15 mouse cellular contexts compared by ENCODE assay signal in the genomic region with DNA sequence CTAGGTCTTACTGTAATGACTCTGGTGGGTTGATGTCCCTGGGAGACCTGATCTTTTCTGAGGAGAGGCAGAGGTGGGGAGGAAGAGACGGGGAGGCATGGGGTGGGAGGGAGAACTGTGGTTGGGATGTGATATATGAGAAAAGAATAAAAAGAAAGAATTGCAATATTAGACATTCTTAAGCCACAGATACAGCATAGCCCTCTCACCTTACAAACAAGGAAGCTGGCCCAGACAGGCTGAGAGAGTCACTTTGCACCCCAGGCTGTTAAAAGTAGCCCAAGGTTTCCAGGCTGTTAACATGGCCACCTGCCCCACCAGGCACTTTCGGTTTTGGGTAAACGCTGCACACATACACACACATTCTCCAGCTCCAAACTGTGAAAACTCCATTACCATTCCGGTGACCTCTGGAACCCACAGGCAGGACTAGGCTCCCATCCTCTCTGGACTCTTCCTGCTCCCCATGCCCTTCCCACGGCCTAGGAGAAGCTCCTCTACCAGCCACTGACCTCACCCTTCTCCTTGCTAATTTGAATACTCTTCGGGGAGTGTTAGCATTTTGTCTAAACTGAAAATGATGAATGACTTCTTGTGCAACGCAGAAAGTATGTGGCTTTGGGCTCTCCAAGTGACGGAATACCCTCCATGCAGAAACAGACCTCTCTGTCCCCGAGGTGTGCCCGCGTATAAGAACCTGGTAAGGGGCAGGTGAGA.
A peak's percentile ranks its signal among the peaks of the same experiment; 100 is the strongest.
DNase-seq lines count a peak whose midpoint lies in the region; ATAC-seq and TF ChIP-seq lines count a peak whose summit lies in the region.
"Had no signal": no experiment of that assay in that cellular context is flagged by ENCODE, and none has a peak within 500 bp of the region (broad histone marks: within the 10 kb centered on the region; RNA-seq: fewer than 3 reads in every experiment).

No protein-coding gene starts in this region.

- H3K4me1 ChIP-seq in kidney, embryonic 16.5 days (ENCODE audit: insufficient read depth, low read length) = peaks cover 44% of the 10 kb centered on the region
- H3K4me1 ChIP-seq in bone marrow, adult 2 months (ENCODE audit: control insufficient read depth, insufficient read depth, low read length) = peaks cover 3% of the 10 kb centered on the region; the same call in 1 of the 2 replicates
- H3K4me1 ChIP-seq: heart, embryonic 12.5 days had no signal

- 52% methylated on average over 11 of the region's 11 CpGs for WGBS in kidney, embryonic 16.5 days
- WGBS in bone marrow, adult 2 months = 16% methylated on average over 11 of the region's 11 CpGs

- no peak for ATAC-seq in kidney, embryonic 16.5 days (ENCODE audit: low FRiP score, low TSS enrichment)
- peak; percentile 78 for ATAC-seq in megakaryocyte progenitor cell, adult 5-6 weeks (replicated peaks; ENCODE audit: poor library complexity)

- no peak overlapping the region for H3K4me3 ChIP-seq in kidney, embryonic 16.5 days (ENCODE audit: low read length)
- peak overlapping the region; percentile 56 for H3K4me3 ChIP-seq in bone marrow, adult 2 months (replicated peaks; ENCODE audit: control insufficient read depth, low read depth, low read length)
- H3K4me3 ChIP-seq: heart, embryonic 12.5 days; neural tube, embryonic 13.5 days had no signal

- no peaks in the 10 kb centered on the region for H3K27me3 ChIP-seq in kidney, embryonic 16.5 days (ENCODE audit: insufficient read depth, low read length)
- H3K27me3 ChIP-seq: heart, embryonic 12.5 days had no signal

- TF ChIP-seq CTCF in bone marrow, adult 2 months (IDR thresholded peaks at IDR 0.05; ENCODE audit: control insufficient read depth, insufficient read depth, low read length) = no peak

- intact Hi-C loops in heart, postnatal 14 days (cut with DNase I) = no loop called here

- no peaks in the 10 kb centered on the region for H3K9me3 ChIP-seq in kidney, embryonic 16.5 days (ENCODE audit: low read length)
- H3K9me3 ChIP-seq: heart, embryonic 12.5 days; neural tube, embryonic 13.5 days had no signal

- no peak for TF ChIP-seq POLR2A in bone marrow, adult 2 months (IDR thresholded peaks at IDR 0.05; ENCODE audit: borderline replicate concordance, control insufficient read depth, low read depth, low read length)

- DNase-seq in kidney, postnatal 14 days = no peak
- peak; percentile 64 for DNase-seq in 416B (ENCODE audit: low read depth)
- DNase-seq in right cerebral cortex, adult 18-20 months = no peak
- no peak for DNase-seq in heart, postnatal 14 days
- no peak for DNase-seq in right cerebral cortex, postnatal 14 days
- DNase-seq: embryo, embryonic 11 days; left cerebral cortex, postnatal 4 days; right cerebral cortex, postnatal 25 days; thymus, adult 18-20 months had no signal

- H3K27ac ChIP-seq in kidney, embryonic 16.5 days (ENCODE audit: low read length) = peak overlapping the region; percentile 29
- peak overlapping the region; percentile 82 for H3K27ac ChIP-seq in bone marrow, adult 2 months (ENCODE audit: control insufficient read depth, insufficient read depth, low read depth, low read length, poor library complexity)
- H3K27ac ChIP-seq: hindbrain, embryonic 14.5 days; neural tube, embryonic 13.5 days had no signal

- no peaks in the 10 kb centered on the region for H3K36me3 ChIP-seq in kidney, embryonic 16.5 days (ENCODE audit: insufficient read depth, low read length)
- H3K36me3 ChIP-seq: heart, embryonic 12.5 days; neural tube, embryonic 13.5 days had no signal

- H3K4me2 ChIP-seq in kidney, embryonic 16.5 days (replicated peaks; ENCODE audit: low read depth, low read length) = no peak overlapping the region
- H3K4me2 ChIP-seq: heart, embryonic 12.5 days; hindbrain, embryonic 14.5 days; neural tube, embryonic 13.5 days had no signal

- no peak overlapping the region for H3K9ac ChIP-seq in kidney, embryonic 16.5 days (replicated peaks; ENCODE audit: low read length)
- H3K9ac ChIP-seq: heart, embryonic 12.5 days; hindbrain, embryonic 14.5 days; neural tube, embryonic 13.5 days had no signal
